In genomic region chr17:25561223-25562028, GRCm38 (mm10) we compare ENCODE assay signal across 9 mouse cellular contexts. TPM values are rescaled to one million over a fixed set of nuclear protein-coding genes. Genes with fewer than 3 reads are reported as not detected.
DNase-seq lines count a peak whose midpoint lies in the region; ATAC-seq lines count a peak whose summit lies in the region.
"Had no signal": no experiment of that assay in that cellular context is flagged by ENCODE, and none has a peak within 500 bp of the region (broad histone marks: within the 10 kb centered on the region; RNA-seq: fewer than 3 reads in every experiment).

No protein-coding gene starts in this region.

- H3K4me3 ChIP-seq in forebrain, embryonic 13.5 days: no peak overlapping the region
- H3K4me3 ChIP-seq in neural tube, embryonic 14.5 days (ENCODE audit: low read depth, low read length): no peak overlapping the region

- H3K4me1 ChIP-seq in forebrain, embryonic 13.5 days: peaks cover 83% of the 10 kb centered on the region
- H3K4me1 ChIP-seq in neural tube, embryonic 14.5 days (ENCODE audit: control insufficient read depth, insufficient read depth, low read length): peaks cover 15% of the 10 kb centered on the region

- no peak for ATAC-seq in cerebellum, adult (ENCODE audit: insufficient number of reproducible peaks, low FRiP score, low TSS enrichment)
- peak; percentile 89 for ATAC-seq in forebrain, embryonic 13.5 days
- peak; percentile 82 for ATAC-seq in neural tube, embryonic 14.5 days (ENCODE audit: low read depth)

- H3K4me2 ChIP-seq in forebrain, embryonic 13.5 days: peak overlapping the region; percentile 32
- no peak overlapping the region for H3K4me2 ChIP-seq in neural tube, embryonic 14.5 days (ENCODE audit: low read depth, low read length)

- H3K9ac ChIP-seq in forebrain, embryonic 13.5 days: no peak overlapping the region
- H3K9ac ChIP-seq in neural tube, embryonic 14.5 days (replicated peaks; ENCODE audit: low read depth, low read length): no peak overlapping the region

- WGBS in forebrain, embryonic 13.5 days: 8% methylated on average over 16 of the region's 16 CpGs
- 17% methylated on average over 16 of the region's 16 CpGs for WGBS in neural tube, embryonic 14.5 days

- H3K27me3 ChIP-seq in forebrain, embryonic 13.5 days: no peaks in the 10 kb centered on the region
- no peaks in the 10 kb centered on the region for H3K27me3 ChIP-seq in neural tube, embryonic 14.5 days (ENCODE audit: control insufficient read depth, insufficient read depth, low read length)

- peak overlapping the region; percentile 92 for H3K27ac ChIP-seq in forebrain, embryonic 13.5 days
- H3K27ac ChIP-seq in neural tube, embryonic 14.5 days (ENCODE audit: low read depth, low read length): peak overlapping the region; percentile 69

- H3K9me3 ChIP-seq in forebrain, embryonic 13.5 days (replicated peaks): no peaks in the 10 kb centered on the region
- H3K9me3 ChIP-seq in neural tube, embryonic 14.5 days (ENCODE audit: control insufficient read depth, low read length): no peaks in the 10 kb centered on the region

- H3K36me3 ChIP-seq in forebrain, embryonic 13.5 days (ENCODE audit: poor library complexity, severe bottlenecking): no peaks in the 10 kb centered on the region
- no peaks in the 10 kb centered on the region for H3K36me3 ChIP-seq in neural tube, embryonic 14.5 days (ENCODE audit: control insufficient read depth, insufficient read depth, low read length)

- DNase-seq in cerebellum, adult 11-12 months: peak; percentile 49
- peak; percentile 68 to 78 for DNase-seq in layer of hippocampus, postnatal 10 days (ENCODE audit: low spot score in 2 of 2)
- DNase-seq in adrenal gland, postnatal 4 days (ENCODE audit: low spot score in 2 of 2): no peak
- DNase-seq in lung, adult 18-20 months: no peak
- no peak for DNase-seq in ovary, postnatal 36 days (ENCODE audit: low spot score)

RNA-seq across cellular contexts. Expression of gene Sox8, which starts 9.1 kb away (rescaled TPM):
- 15.3 and 17.5 TPM in 2 replicates for polyA plus RNA-seq in forebrain, embryonic 13.5 days (2015; fragmentation: Nextera tagmentation; extraction: Ambion mirVana)
- total RNA-seq in layer of hippocampus, postnatal 10 days (2021): 10 to 100 TPM; 62.7 to 66.3 TPM
- 12.8 and 17.5 TPM in 2 replicates for polyA plus RNA-seq in neural tube, embryonic 14.5 days (2014; fragmentation: Nextera tagmentation; extraction: Ambion mirVana)
- total RNA-seq in adrenal gland, postnatal 4 days (2021): 1 to 10 TPM; 2.4 TPM
- total RNA-seq: liver, adult 2 months had no signal
- polyA plus RNA-seq: liver, adult 2 months had no signal

RNA-seq across cellular contexts. Expression of gene Lmf1, which starts 17.5 kb away (rescaled TPM):
- 19.7 and 20.9 TPM in 2 replicates for polyA plus RNA-seq in forebrain, embryonic 13.5 days (2015; fragmentation: Nextera tagmentation; extraction: Ambion mirVana)
- 10 to 100 TPM; 23.1 to 26.4 TPM for total RNA-seq in layer of hippocampus, postnatal 10 days (2021)
- polyA plus RNA-seq in neural tube, embryonic 14.5 days (2014; fragmentation: Nextera tagmentation; extraction: Ambion mirVana): 24.2 and 25.4 TPM in 2 replicates
- 10 to 100 TPM; 32.4 to 34.3 TPM for total RNA-seq in adrenal gland, postnatal 4 days (2021)

Comparison
In these comparisons a context has a peak if more than half of its experiments do, and no peak if none do; other contexts are left out.
1. DNase-seq: peak in cerebellum, adult 11-12 months (single experiment) and layer of hippocampus, postnatal 10 days (2 of 2); none in adrenal gland, postnatal 4 days (0 of 2), lung, adult 18-20 months (0 of 2) and ovary, postnatal 36 days (single experiment).
2. RNA of gene Sox8, which starts 9.1 kb away (total RNA-seq): 62.7 to 66.3 TPM in layer of hippocampus, postnatal 10 days; 2.4 TPM in adrenal gland, postnatal 4 days; every median in the first group is over 10 times any median in the second.